Mouse (Mus musculus) CH12.LX (cell line): Measurements from ENCODE around the gene Tram2. TPM values are rescaled to one million over a fixed set of nuclear protein-coding genes. Genes with fewer than 3 reads are reported as not detected.

Source experiments
- DNase-seq: peaks from one replicate; pipeline ENCODE4 v3.0.0-alpha.2; 2013; ENCODE audit errors: extremely low read depth
- H3K27ac ChIP-seq: 2 replicates; pipeline ENCODE4 v1.5.1; 2012; ENCODE audit warnings: low read depth, mild to moderate bottlenecking, control low read depth, moderate library complexity; ENCODE audit not compliant: insufficient read depth
- H3K27me3 ChIP-seq: replicated peaks from 2 replicates; pipeline ENCODE3; 2012; ENCODE audit warnings: inconsistent platforms
- H3K36me3 ChIP-seq, 2 experiments: replicated peaks in 1 of 2; 2 replicates each; pipeline versions ENCODE3 to v1.6.1; 2012; ENCODE audit warnings: inconsistent platforms in 1 of 2, low read length in 1 of 2, mild to moderate bottlenecking in 1 of 2, mixed read lengths in 1 of 2, moderate library complexity in 1 of 2; ENCODE audit not compliant: control insufficient read depth in 1 of 2, insufficient read depth in 1 of 2
- H3K4me1 ChIP-seq, 2 experiments: 2 replicates each; pipeline ENCODE4 v1.6.1; 2012; ENCODE audit warnings: inconsistent platforms in 1 of 2, moderate library complexity in 1 of 2; ENCODE audit not compliant: insufficient read depth in 2 of 2, control insufficient read depth in 1 of 2
- H3K4me2 ChIP-seq: 2 replicates; pipeline ENCODE4 v1.6.1; 2012; ENCODE audit warnings: low read depth, mild to moderate bottlenecking, control low read depth; ENCODE audit not compliant: poor library complexity, insufficient read depth, severe bottlenecking
- H3K4me3 ChIP-seq, 3 experiments: fragments of 150-350 bp in 1 of 3; sonication (generic) in 1 of 3; replicated peaks in 1 of 3; 2 replicates each; pipeline versions ENCODE3 to v1.5.1; 2011 to 2012; ENCODE audit warnings: low read depth in 2 of 3, low read length in 2 of 3, mild to moderate bottlenecking in 2 of 3, moderate library complexity in 2 of 3, control low read depth in 1 of 3, improper control_type of control experiment in 1 of 3, inconsistent platforms in 1 of 3, mixed read lengths in 1 of 3; ENCODE audit not compliant: poor library complexity in 1 of 3
- H3K79me2 ChIP-seq: replicated peaks from 2 replicates; pipeline ENCODE4 v1.6.1; 2012; ENCODE audit warnings: mild to moderate bottlenecking, moderate library complexity; ENCODE audit not compliant: control insufficient read depth, poor library complexity, insufficient read depth, severe bottlenecking; ENCODE audit errors: extremely low read depth
- H3K9ac ChIP-seq: 2 replicates; pipeline ENCODE4 v1.6.1; 2012; ENCODE audit warnings: low read depth, mild to moderate bottlenecking, control low read depth, moderate library complexity; ENCODE audit not compliant: insufficient read depth
- H3K9me3 ChIP-seq: replicated peaks from 2 replicates; pipeline ENCODE3; 2012; ENCODE audit warnings: low read length, inconsistent platforms, mixed read lengths
- CTCF ChIP-seq, 2 experiments: IDR thresholded peaks in 1 of 2; conservative IDR thresholded peaks in 1 of 2; 2 replicates each; pipeline ENCODE4 v1.5.1; 2011 to 2012; ENCODE audit warnings: low read depth in 2 of 2, low read length in 2 of 2, improper control_type of control experiment in 1 of 2, inconsistent platforms in 1 of 2, mild to moderate bottlenecking in 1 of 2, moderate library complexity in 1 of 2
- E2F4 ChIP-seq: IDR thresholded peaks from 2 replicates; pipeline ENCODE4 v1.6.1; 2011; ENCODE audit warnings: low read depth, low read length, improper control_type of control experiment; ENCODE audit not compliant: insufficient replicate concordance
- GABPA ChIP-seq: IDR thresholded peaks from 2 replicates; pipeline ENCODE4 v1.6.1; 2012; ENCODE audit warnings: low read depth, low read length, improper control_type of control experiment, inconsistent platforms; ENCODE audit not compliant: insufficient replicate concordance
- HCFC1 ChIP-seq: IDR thresholded peaks from 2 replicates; pipeline ENCODE4 v1.6.1; 2012; ENCODE audit warnings: low read depth, mild to moderate bottlenecking, inconsistent platforms, low read length, improper control_type of control experiment
- JUN ChIP-seq: IDR thresholded peaks from 2 replicates; pipeline ENCODE4 v1.6.1; 2011; ENCODE audit warnings: low read depth, mild to moderate bottlenecking, low read length, improper control_type of control experiment, moderate library complexity; ENCODE audit not compliant: insufficient read depth
- KAT2A ChIP-seq: IDR thresholded peaks from 2 replicates; pipeline ENCODE4 v1.6.1; 2012; ENCODE audit warnings: low read length, improper control_type of control experiment, inconsistent platforms; ENCODE audit not compliant: insufficient replicate concordance
- MAX ChIP-seq: IDR thresholded peaks from 2 replicates; pipeline ENCODE4 v1.6.1; 2011; ENCODE audit warnings: low read length, improper control_type of control experiment
- MEF2A ChIP-seq: IDR thresholded peaks from 2 replicates; pipeline ENCODE4 v1.6.1; 2014; ENCODE audit warnings: low read depth, mild to moderate bottlenecking, inconsistent platforms, low read length, improper control_type of control experiment, borderline replicate concordance
- MXI1 ChIP-seq: IDR thresholded peaks from 2 replicates; pipeline ENCODE4 v1.6.1; 2011; ENCODE audit warnings: mild to moderate bottlenecking, low read depth, low read length, improper control_type of control experiment
- MYC ChIP-seq: IDR thresholded peaks from 2 replicates; pipeline ENCODE4 v1.6.1; 2011; ENCODE audit warnings: low read depth, mild to moderate bottlenecking, improper control_type of control experiment, low read length
- NELFE ChIP-seq: IDR thresholded peaks from 2 replicates; pipeline ENCODE4 v1.6.1; 2011; ENCODE audit warnings: low read depth, low read length, improper control_type of control experiment
- PAX5 ChIP-seq: IDR thresholded peaks from 2 replicates; pipeline ENCODE4 v1.6.1; 2012; ENCODE audit warnings: low read length, inconsistent platforms, mixed read lengths
- POLR2AphosphoS2 ChIP-seq: IDR thresholded peaks from 2 replicates; pipeline ENCODE4 v1.6.1; 2011; ENCODE audit warnings: low read depth, low read length, improper control_type of control experiment
- RAD21 ChIP-seq: IDR thresholded peaks from 2 replicates; pipeline ENCODE4 v1.6.1; 2011; ENCODE audit warnings: low read depth, mild to moderate bottlenecking, low read length, improper control_type of control experiment, moderate library complexity
- SIN3A ChIP-seq: IDR thresholded peaks from 2 replicates; pipeline ENCODE4 v1.6.1; 2012; ENCODE audit warnings: low read length, improper control_type of control experiment, inconsistent platforms
- SMC3 ChIP-seq: IDR thresholded peaks from 2 replicates; pipeline ENCODE4 v1.6.1; 2011; ENCODE audit warnings: low read depth, low read length, improper control_type of control experiment
- UBTF ChIP-seq: IDR thresholded peaks from 2 replicates; pipeline ENCODE4 v1.6.1; 2012; ENCODE audit warnings: low read depth, mild to moderate bottlenecking, inconsistent platforms, low read length, improper control_type of control experiment, moderate library complexity
- USF1 ChIP-seq: IDR thresholded peaks from 2 replicates; pipeline ENCODE4 v1.6.1; 2014; ENCODE audit warnings: low read depth, mild to moderate bottlenecking, inconsistent platforms, low read length, improper control_type of control experiment
- USF2 ChIP-seq: conservative IDR thresholded peaks from 2 replicates; pipeline ENCODE4 v1.6.1; 2011; ENCODE audit warnings: low read depth, low read length, improper control_type of control experiment
- ZNF384 ChIP-seq: IDR thresholded peaks from 2 replicates; pipeline ENCODE4 v1.6.1; 2012; ENCODE audit warnings: low read depth, low read length, improper control_type of control experiment, inconsistent platforms
- dilution Hi-C: fragments of 300-500 bp; cut with MboI; formaldehyde crosslinking; loops from 2 replicates; pipeline ENCODE4 v1.14.3; 2020; ENCODE audit warnings: low sequenced_read_pairs; ENCODE audit not compliant: extremely low pct_unique_long_range_greater_than_20kb, extremely low pct_ligation_motif_present
- in situ Hi-C: fragments of 300-500 bp; cut with MboI; formaldehyde crosslinking; loops from 3 replicates; pipeline ENCODE4 v1.14.3; 2019; ENCODE audit warnings: low sequenced_read_pairs, low pct_ligation_motif_present, low pct_unique_long_range_greater_than_20kb, mixed read lengths
- polyA plus RNA-seq: library from polyadenylated mRNA; unstranded; fragments of >175 nt; gene quantifications from 2 replicates; pipeline ENCODE4 v1.2.1, GENCODE M21; 2012; ENCODE audit warnings: low read depth; ENCODE audit not compliant: insufficient read length
- total RNA-seq, 2 experiments: library from RNA; depleted of rRNA; stranded (reverse); fragments of 300-350 nt in 1 of 2; fragments of >200 nt in 1 of 2; gene quantifications; 2 replicates each; pipeline ENCODE4 v1.2.3; 2012 to 2014

Tram2 gene
- total and polyA plus RNA-seq, 3 experiments, result 1.9 to 6.6 (median 2.4) TPM

- no peaks in the 10 kb centered on the region for H3K9me3 ChIP-seq
- H3K27me3 ChIP-seq, result no peaks in the 10 kb centered on the region
- no peak overlapping the region for H3K9ac ChIP-seq
- no peak for DNase-seq
- H3K27ac ChIP-seq, result no peak overlapping the region
- no peaks in the 10 kb centered on the region for H3K36me3 ChIP-seq
- H3K4me1 ChIP-seq, result peaks cover 5 to 30% of the 10 kb centered on the region in 2 experiments; a peak in 3 of 4 replicates
- dilution Hi-C loops (no loop called here), in situ Hi-C loops (no loop called here)
- no peaks in the 10 kb centered on the region for H3K79me2 ChIP-seq
- H3K4me2 ChIP-seq, result no peak overlapping the region
- H3K4me3 ChIP-seq, result no peak overlapping the region
- TF ChIP-seq KAT2A (no peak), SMC3 (no peak), POLR2AphosphoS2 (no peak), MYC (no peak), HCFC1 (no peak), RAD21 (no peak)
- TF ChIP-seq, all 38 proteins: peak for 0
Observed at GRCm38 (mm10) chr1:20981764-20982163, 97.3 kb downstream of the Tram2 start.

- DNase-seq, result no peak
- dilution Hi-C loops, result no loop called here
- H3K9me3 ChIP-seq, result no peaks in the 10 kb centered on the region
- no peak overlapping the region for H3K27ac ChIP-seq
- H3K36me3 ChIP-seq, result no peaks in the 10 kb centered on the region
- no peaks in the 10 kb centered on the region for H3K79me2 ChIP-seq
- no peak overlapping the region for H3K4me2 ChIP-seq
- in situ Hi-C loops, result no loop called here
- H3K9ac ChIP-seq, result no peak overlapping the region
- TF ChIP-seq CTCF (conservative IDR thresholded peaks at IDR 0.05 in 1 of 2, IDR thresholded peaks at IDR 0.05 in 1 of 2; ENCODE audit: low read depth in 2 of 2, low read length in 2 of 2) (no peak), MEF2A (no peak), GABPA (no peak), PAX5 (no peak), JUN (no peak), NELFE (no peak), SIN3A (no peak), MXI1 (no peak), MYC (no peak), E2F4 (no peak), USF1 (no peak), UBTF (no peak), USF2 (no peak), MAX (no peak), KAT2A (no peak), HCFC1 (no peak), ZNF384 (no peak)
- H3K27me3 ChIP-seq, result no peaks in the 10 kb centered on the region
- H3K4me3 ChIP-seq, result no peak overlapping the region
- H3K4me1 ChIP-seq, result peaks cover 0 to 18% of the 10 kb centered on the region in 2 experiments; a peak in 2 of 4 replicates
Observed at GRCm38 (mm10) chr1:20980553-20980952, 98.5 kb downstream of the Tram2 start.
